Mouse (Mus musculus): Measurements from ENCODE around the gene 5830473C10Rik.

GRCm38 (mm10) chr5:90590676-90591075, 29.8 kb downstream of the 5830473C10Rik start:
- TF ChIP-seq CTCF (IDR thresholded peaks at IDR 0.05; ENCODE audit: extremely low read depth, insufficient read length, insufficient replicate concordance, low read depth, low read length) (no peak), POLR2A (IDR thresholded peaks at IDR 0.05; ENCODE audit: low read depth, low read length) (no peak)
